Mouse (Mus musculus) right cerebral cortex, postnatal 25 days (tissue): ENCODE measurements at regions not wholly inside any gene's neighbourhood (a gene's known extent, or its start where the extent isn't known, plus 50 kb on each side); places are given as distances from the start of the nearest gene placed in this dataset.

Source experiments
- DNase-seq: peaks from one replicate; pipeline ENCODE4 v3.0.0; 2022

- no peak for DNase-seq
These were observed 87.6 kb downstream of the Rpl10-ps3 start for GRCm38 (mm10) chr9:50257162-50257561.

- no peak for DNase-seq
These were observed 99.6 kb downstream of the Rpl10-ps3 start for GRCm38 (mm10) chr9:50244982-50245671.

GRCm38 (mm10) chr9:50240923-50241322 is 103.8 kb downstream of the Rpl10-ps3 start:
- no peak for DNase-seq

GRCm38 (mm10) chr9:50235908-50236307 is 108.9 kb downstream of the Rpl10-ps3 start:
- no peak for DNase-seq

- DNase-seq, result no peak
These were observed 110.1 kb downstream of the Rpl10-ps3 start for GRCm38 (mm10) chr9:50234655-50235054.

GRCm38 (mm10) chr9:50232958-50233510 is 111.7 kb downstream of the Rpl10-ps3 start:
- DNase-seq, result no peak

- DNase-seq, result no peak
These were observed 134.3 kb downstream of the Rpl10-ps3 start for GRCm38 (mm10) chr9:50210481-50210880.

GRCm38 (mm10) chr9:50199422-50200218 is 145.1 kb downstream of the Rpl10-ps3 start:
- no peak for DNase-seq

GRCm38 (mm10) chr9:50192400-50193110 is 152.2 kb downstream of the Rpl10-ps3 start:
- no peak for DNase-seq

- DNase-seq, result no peak
These were observed 153.6 kb downstream of the Rpl10-ps3 start for GRCm38 (mm10) chr9:50191136-50191535.

- no peak for DNase-seq
These were observed 156.1 kb downstream of the Rpl10-ps3 start for GRCm38 (mm10) chr9:50188576-50189070.

GRCm38 (mm10) chr9:50181360-50181759 is 163.4 kb downstream of the Rpl10-ps3 start:
- no peak for DNase-seq

- DNase-seq, result no peak
These were observed 168.6 kb downstream of the Rpl10-ps3 start for GRCm38 (mm10) chr9:50176131-50176530.

- DNase-seq, result peak; percentile 63
These were observed 172.8 kb downstream of the Rpl10-ps3 start for GRCm38 (mm10) chr9:50171826-50172464.

GRCm38 (mm10) chr9:50171164-50171563 is 173.6 kb downstream of the Rpl10-ps3 start:
- DNase-seq, result no peak

- DNase-seq, result no peak
These were observed 174.1 kb downstream of the Rpl10-ps3 start for GRCm38 (mm10) chr9:50170637-50171036.

- DNase-seq, result no peak
These were observed 190.2 kb downstream of the Rpl10-ps3 start for GRCm38 (mm10) chr9:50154618-50155017.

GRCm38 (mm10) chr9:50150091-50150490 is 194.7 kb downstream of the Rpl10-ps3 start:
- no peak for DNase-seq

GRCm38 (mm10) chr9:50142756-50143155 is 202.0 kb downstream of the Rpl10-ps3 start:
- DNase-seq, result no peak

- DNase-seq, result no peak
These were observed 202.7 kb downstream of the Rpl10-ps3 start for GRCm38 (mm10) chr9:50142091-50142490.

GRCm38 (mm10) chr9:50141176-50141575 is 203.6 kb downstream of the Rpl10-ps3 start:
- no peak for DNase-seq

- no peak for DNase-seq
These were observed 206.3 kb downstream of the Rpl10-ps3 start for GRCm38 (mm10) chr9:50138341-50138978.
